Mouse (Mus musculus) hindbrain, postnatal 0 days (tissue): ENCODE measurements at regions not wholly inside any gene's neighbourhood (a gene's known extent, or its start where the extent isn't known, plus 50 kb on each side); places are given as distances from the start of the nearest gene placed in this dataset.
A peak's percentile ranks its signal among the peaks of the same experiment; 100 is the strongest.
"Not testable (repeated sequence)": the region's sequence is repeated elsewhere in the genome, so short reads cannot be mapped to it uniquely, and the experiment has no call there.

ENCODE experiments used
- ATAC-seq: fragments of 200-750 bp; cut with Nextera tagmentation; 2 replicates; pipeline ENCODE4 v1.8.0; 2017; ENCODE audit warnings: mild to moderate bottlenecking, moderate TSS enrichment, moderate library complexity
- DNase-seq: peaks from one replicate; pipeline ENCODE4 v3.0.0-alpha.2; 2015; ENCODE audit warnings: low spot score
- H3K27ac ChIP-seq: fragments of 300-500 bp; sonication (generic); 2 replicates; pipeline ENCODE4 v1.5.1; 2014; ENCODE audit warnings: mild to moderate bottlenecking
- H3K27me3 ChIP-seq: fragments of 300-500 bp; sonication (generic); 2 replicates; pipeline ENCODE4 v1.6.1; 2014; ENCODE audit warnings: low read length, mixed read lengths; ENCODE audit not compliant: insufficient read depth
- H3K36me3 ChIP-seq: fragments of 300-500 bp; sonication (generic); 2 replicates; pipeline ENCODE4 v1.6.1; 2014; ENCODE audit warnings: low read length, mixed read lengths; ENCODE audit not compliant: insufficient read depth
- H3K4me1 ChIP-seq: fragments of 300-500 bp; sonication (generic); 2 replicates; pipeline ENCODE4 v1.6.1; 2014; ENCODE audit warnings: antibody characterized with exemption, low read length, mixed read lengths; ENCODE audit not compliant: insufficient read depth
- H3K4me2 ChIP-seq: fragments of 300-500 bp; sonication (generic); 2 replicates; pipeline ENCODE4 v1.6.1; 2014; ENCODE audit warnings: low read depth, mild to moderate bottlenecking, low read length, moderate library complexity, mixed read lengths
- H3K4me3 ChIP-seq: fragments of 300-500 bp; sonication (generic); 2 replicates; pipeline ENCODE4 v1.5.1; 2014; ENCODE audit warnings: low read length
- H3K9ac ChIP-seq: fragments of 300-500 bp; sonication (generic); replicated peaks from 2 replicates; pipeline ENCODE4 v1.6.1; 2014; ENCODE audit warnings: mild to moderate bottlenecking, low read length, moderate library complexity, mixed read lengths
- H3K9me3 ChIP-seq: fragments of 300-500 bp; sonication (generic); 2 replicates; pipeline ENCODE4 v1.6.1; 2016; ENCODE audit warnings: low read length, mixed read lengths
- CTCF ChIP-seq: IDR thresholded peaks from 2 replicates; pipeline ENCODE4 v1.5.1; 2016; ENCODE audit warnings: antibody characterized with exemption, control low read depth, low read depth
- WGBS: fragments of 180-500 bp; shearing (Covaris S2); extraction: QIAGEN DNeasy Blood & Tissue Kit; methylation state at CpG from one replicate; pipeline ENCODE4 v1.1.7; 2014; 5-methylcytosine and 5-hydroxymethylcytosine counted together

GRCm38 (mm10) chr5:100279474-100279873, 119.9 kb upstream of the Tmem150c start:
- H3K27ac ChIP-seq = no peak overlapping the region
- no peaks in the 10 kb centered on the region for H3K36me3 ChIP-seq
- 87% methylated on average over 8 of the region's 8 CpGs for WGBS
- TF ChIP-seq CTCF = no peak
- H3K9ac ChIP-seq = no peak overlapping the region
- no peaks in the 10 kb centered on the region for H3K4me1 ChIP-seq
- DNase-seq (no peak), ATAC-seq (no peak)
- H3K4me2 ChIP-seq = no peak overlapping the region
- no peak overlapping the region for H3K4me3 ChIP-seq
- H3K27me3 ChIP-seq = no peaks in the 10 kb centered on the region
- H3K9me3 ChIP-seq = no peaks in the 10 kb centered on the region

GRCm38 (mm10) chr5:100274674-100275073, 115.1 kb upstream of the Tmem150c start:
- Histone ChIP-seq H3K4me2 (no peak overlapping the region), H3K27ac (0 out of 2 replicates have a peak overlapping the region, but pooled peaks have one; percentile 7), H3K36me3 (no peaks in the 10 kb centered on the region), H3K9me3 (no peaks in the 10 kb centered on the region), H3K9ac (no peak overlapping the region), H3K4me3 (no peak overlapping the region), H3K4me1 (no peaks in the 10 kb centered on the region), H3K27me3 (no peaks in the 10 kb centered on the region)
- no peak for TF ChIP-seq CTCF
- DNase-seq (peak; percentile 12), ATAC-seq (no peak)
- WGBS = 46% methylated on average over 4 of the region's 4 CpGs

GRCm38 (mm10) chr5:100271975-100272374, 112.4 kb upstream of the Tmem150c start:
- H3K27me3 ChIP-seq, H3K27ac ChIP-seq, DNase-seq, H3K36me3 ChIP-seq, H3K4me1 ChIP-seq, ATAC-seq, H3K4me3 ChIP-seq, H3K9ac ChIP-seq, H3K4me2 ChIP-seq, H3K9me3 ChIP-seq: not testable (repeated sequence)
- WGBS = 94% methylated on average over 9 of the region's 9 CpGs

- no peak overlapping the region for H3K27ac ChIP-seq
- no peaks in the 10 kb centered on the region for H3K4me1 ChIP-seq
- peak; percentile 47 for DNase-seq
- H3K9me3 ChIP-seq = no peaks in the 10 kb centered on the region
- H3K27me3 ChIP-seq = no peaks in the 10 kb centered on the region
- TF ChIP-seq CTCF = peak; percentile 40
- H3K4me3 ChIP-seq = no peak overlapping the region
- ATAC-seq = no peak
- H3K36me3 ChIP-seq = no peaks in the 10 kb centered on the region
- no peak overlapping the region for H3K4me2 ChIP-seq
- 40% methylated on average over 12 of the region's 12 CpGs for WGBS
- no peak overlapping the region for H3K9ac ChIP-seq
Observed at GRCm38 (mm10) chr5:100270841-100271686, 111.5 kb upstream of the Tmem150c start.

GRCm38 (mm10) chr5:100268111-100268878, 108.7 kb upstream of the Tmem150c start:
- no peaks in the 10 kb centered on the region for H3K36me3 ChIP-seq
- H3K9me3 ChIP-seq = no peaks in the 10 kb centered on the region
- H3K9ac ChIP-seq = no peak overlapping the region
- no peak overlapping the region for H3K4me2 ChIP-seq
- no peak for TF ChIP-seq CTCF
- H3K27me3 ChIP-seq = no peaks in the 10 kb centered on the region
- no peaks in the 10 kb centered on the region for H3K4me1 ChIP-seq
- ATAC-seq (no peak), DNase-seq (no peak)
- H3K4me3 ChIP-seq = no peak overlapping the region
- 58% methylated on average over 8 of the region's 8 CpGs for WGBS
- H3K27ac ChIP-seq = no peak overlapping the region

- Histone ChIP-seq H3K4me3 (no peak overlapping the region), H3K9me3 (no peaks in the 10 kb centered on the region), H3K9ac (no peak overlapping the region), H3K4me1 (no peaks in the 10 kb centered on the region), H3K4me2 (no peak overlapping the region), H3K27me3 (no peaks in the 10 kb centered on the region), H3K36me3 (no peaks in the 10 kb centered on the region), H3K27ac (no peak overlapping the region)
- no peak for TF ChIP-seq CTCF
- ATAC-seq (peak; percentile 83), DNase-seq (peak; percentile 61)
- WGBS = 40% methylated on average over 17 of the region's 17 CpGs
Observed at GRCm38 (mm10) chr5:100266671-100267510, 107.3 kb upstream of the Tmem150c start.
